Mouse (Mus musculus) hindbrain, embryonic 16.5 days (tissue): ENCODE measurements around the gene Mylk3. TPM values are rescaled to one million over a fixed set of nuclear protein-coding genes. Genes with fewer than 3 reads are reported as not detected.

Experiments
- polyA plus RNA-seq: library from polyadenylated mRNA; unstranded; fragments of >200 nt; fragmentation: Nextera tagmentation; extraction: Ambion mirVana; gene quantifications from 2 replicates; pipeline ENCODE4 v1.2.1, GENCODE M21; 2015

The Mylk3 gene
- polyA plus RNA-seq, 1 experiment from 2014 or later, result 0.19 TPM

Other genes with a start within 250 kb of the Mylk3 start
- gene Cks1brt, start 234.4 kb downstream of the Mylk3 start, polyA plus RNA-seq, result not detected in 2 replicates
- gene Olfr371, start 160.4 kb downstream of the Mylk3 start, polyA plus RNA-seq, result not detected in 2 replicates
- 64.4 and 69.4 TPM in 2 replicates for gene Orc6, start 86.7 kb downstream of the Mylk3 start, polyA plus RNA-seq
- gene Vps35, start 86.5 kb downstream of the Mylk3 start, polyA plus RNA-seq, result 183 and 185 TPM in 2 replicates
- 39.2 and 40.2 TPM in 2 replicates for gene 4921524J17Rik, start 46.5 kb upstream of the Mylk3 start, polyA plus RNA-seq
- 58.1 and 62.2 TPM in 2 replicates for gene Gpt2, start 106.2 kb upstream of the Mylk3 start, polyA plus RNA-seq
- 170 and 171 TPM in 2 replicates for gene Dnaja2, start 169.0 kb upstream of the Mylk3 start, polyA plus RNA-seq